Mouse (Mus musculus): ENCODE results near the gene Sft2d1. TPM values are rescaled to one million over a fixed set of nuclear protein-coding genes. Genes with fewer than 3 reads are reported as not detected.
A peak's percentile ranks its signal among the peaks of the same experiment; 100 is the strongest.

Gene Sft2d1
- total RNA-seq, 2 experiments from 2014 or later, result 6.0 to 7.0 TPM

GRCm38 (mm10) chr17:8360876-8361275 lies 50.0 kb downstream of the Sft2d1 start:
- DNase-seq (ENCODE audit: low spot score), result no peak

GRCm38 (mm10) chr17:8361281-8362103 lies 50.6 kb downstream of the Sft2d1 start:
- no peak for DNase-seq (ENCODE audit: low spot score)

- no peak for DNase-seq (ENCODE audit: low spot score)
These were observed 56.9 kb downstream of the Sft2d1 start for GRCm38 (mm10) chr17:8367514-8368480.

- no peak for DNase-seq (ENCODE audit: low spot score)
These were observed 57.7 kb downstream of the Sft2d1 start for GRCm38 (mm10) chr17:8368570-8368969.

- DNase-seq (ENCODE audit: low spot score), result no peak
These were observed 58.3 kb downstream of the Sft2d1 start for GRCm38 (mm10) chr17:8369171-8369570.

GRCm38 (mm10) chr17:8370634-8371229 lies 59.8 kb downstream of the Sft2d1 start:
- no peak for DNase-seq (ENCODE audit: low spot score)

- no peak for DNase-seq (ENCODE audit: low spot score)
These were observed 60.9 kb downstream of the Sft2d1 start for GRCm38 (mm10) chr17:8371834-8372233.

GRCm38 (mm10) chr17:8372286-8373046 lies 61.6 kb downstream of the Sft2d1 start:
- peak; percentile 75 for DNase-seq (ENCODE audit: low spot score)

Other genes with a start within 250 kb of the Sft2d1 start
- gene Gm49673, start 163.3 kb upstream of the Sft2d1 start, total RNA-seq (2021), result under 1 TPM; 0.11 to 0.50 TPM
- 10 to 100 TPM; 13.7 to 20.3 TPM for gene Rnaset2a, start 163.0 kb upstream of the Sft2d1 start, total RNA-seq (2021)
- 10 to 100 TPM; 14.9 to 17.9 TPM for gene Fgfr1op, start 145.6 kb upstream of the Sft2d1 start, total RNA-seq (2021)
- not detected for gene Ccr6, start 75.1 kb upstream of the Sft2d1 start, total RNA-seq (2021)
- gene Mpc1, start 28.2 kb upstream of the Sft2d1 start, total RNA-seq (2021), result 100 to 1,000 TPM; 418 to 491 TPM
- gene Prr18, start 26.4 kb downstream of the Sft2d1 start, total RNA-seq (2021), result not detected
- gene T2, start 44.9 kb downstream of the Sft2d1 start, total RNA-seq (2021), result not detected
- not detected for gene T, start 123.3 kb downstream of the Sft2d1 start, total RNA-seq (2021)
- gene Pde10a, start 214.3 kb downstream of the Sft2d1 start, total RNA-seq (2021), result 1 to 10 TPM; 3.5 to 4.4 TPM

Data from gastrocnemius, adult 18-20 months (tissue).